Mouse (Mus musculus) heart, embryonic 13.5 days (tissue): ENCODE results near the gene Cd93. TPM values are rescaled to one million over a fixed set of nuclear protein-coding genes. Genes with fewer than 3 reads are reported as not detected.

ENCODE experiments used
- ATAC-seq: fragments of 200-750 bp; cut with Nextera tagmentation; 2 replicates; pipeline ENCODE4 v1.8.0; 2017; ENCODE audit warnings: moderate TSS enrichment; ENCODE audit not compliant: insufficient number of reproducible peaks, low FRiP score, low TSS enrichment; ENCODE audit errors: extremely low read depth
- H3K27ac ChIP-seq: fragments of 300-500 bp; sonication (generic); replicated peaks from 2 replicates; pipeline ENCODE4 v1.5.1; 2015; ENCODE audit warnings: moderate library complexity, mild to moderate bottlenecking, inconsistent platforms
- H3K27me3 ChIP-seq: fragments of 300-500 bp; sonication (generic); replicated peaks from 2 replicates; pipeline ENCODE4 v1.6.1; 2015; ENCODE audit warnings: mild to moderate bottlenecking, inconsistent platforms
- H3K36me3 ChIP-seq: fragments of 300-500 bp; sonication (generic); 2 replicates; pipeline ENCODE4 v1.6.1; 2015; ENCODE audit warnings: mild to moderate bottlenecking, inconsistent platforms
- H3K4me1 ChIP-seq: fragments of 300-500 bp; sonication (generic); 2 replicates; pipeline ENCODE4 v1.6.1; 2015; ENCODE audit warnings: inconsistent platforms
- H3K4me2 ChIP-seq: fragments of 300-500 bp; sonication (generic); 2 replicates; pipeline ENCODE4 v1.6.1; 2015; ENCODE audit warnings: inconsistent platforms, mild to moderate bottlenecking, moderate library complexity
- H3K4me3 ChIP-seq: fragments of 300-500 bp; sonication (generic); 2 replicates; pipeline ENCODE4 v1.5.1; 2015; ENCODE audit warnings: moderate library complexity, mild to moderate bottlenecking, inconsistent platforms
- H3K9ac ChIP-seq: fragments of 300-500 bp; sonication (generic); 2 replicates; pipeline ENCODE4 v1.6.1; 2015; ENCODE audit warnings: inconsistent platforms, mild to moderate bottlenecking, moderate library complexity
- H3K9me3 ChIP-seq: fragments of 300-500 bp; sonication (generic); 2 replicates; pipeline ENCODE4 v1.6.1; 2016; ENCODE audit warnings: inconsistent platforms
- WGBS: fragments of 180-500 bp; shearing (Covaris S2); methylation state at CpG from one replicate; pipeline ENCODE4 v1.1.7; 2015; ENCODE audit warnings: mixed read lengths; 5-methylcytosine and 5-hydroxymethylcytosine counted together
- polyA plus RNA-seq: library from polyadenylated mRNA; unstranded; fragments of >200 nt; fragmentation: Nextera tagmentation; extraction: Ambion mirVana; gene quantifications from 2 replicates; pipeline ENCODE4 v1.2.1, GENCODE M21; 2015

Cd93 gene
- polyA plus RNA-seq: 24.4 and 25.3 TPM in 2 replicates

- peaks cover 21% of the 10 kb centered on the region for H3K4me1 ChIP-seq
- ATAC-seq: peak; percentile 60; the same call in 1 of the 2 replicates
- H3K36me3 ChIP-seq: no peaks in the 10 kb centered on the region
- WGBS: 23% methylated on average over 13 of the region's 13 CpGs
- peak within 1 kb of the TSS; percentile 52 for H3K4me3 ChIP-seq
- H3K9me3 ChIP-seq: no peaks in the 10 kb centered on the region
- H3K9ac ChIP-seq: peak within 1 kb of the TSS; percentile 81
- peak within 1 kb of the TSS; percentile 91 for H3K27ac ChIP-seq
- peak within 1 kb of the TSS; percentile 61 for H3K4me2 ChIP-seq
- no peaks in the 10 kb centered on the region for H3K27me3 ChIP-seq
Observed at GRCm38 (mm10) chr2:148443249-148443958, at the start of gene Cd93. TSS of gene Cd93 (minus strand) at chr2:148443563.

GRCm38 (mm10) chr2:148492108-148492507 lies 48.7 kb upstream of the Cd93 start:
- 53% methylated on average over 4 of the region's 4 CpGs for WGBS
- Histone ChIP-seq H3K9ac (no peak overlapping the region), H3K4me2 (no peak overlapping the region), H3K9me3 (no peaks in the 10 kb centered on the region), H3K4me1 (peaks cover 11% of the 10 kb centered on the region), H3K4me3 (no peak overlapping the region), H3K36me3 (no peaks in the 10 kb centered on the region), H3K27me3 (no peaks in the 10 kb centered on the region), H3K27ac (no peak overlapping the region)
- no peak for ATAC-seq

GRCm38 (mm10) chr2:148490150-148490549 lies 46.8 kb upstream of the Cd93 start:
- Histone ChIP-seq H3K4me1 (peaks cover 11% of the 10 kb centered on the region), H3K4me2 (peak overlapping the region; percentile 7; the same call in 1 of the 2 replicates), H3K27me3 (no peaks in the 10 kb centered on the region), H3K4me3 (no peak overlapping the region), H3K9me3 (no peaks in the 10 kb centered on the region), H3K9ac (no peak overlapping the region), H3K27ac (peak overlapping the region; percentile 36; the same call in 1 of the 2 replicates), H3K36me3 (no peaks in the 10 kb centered on the region)
- ATAC-seq: no peak
- WGBS: 16% methylated on average over 6 of the region's 6 CpGs

DNA sequence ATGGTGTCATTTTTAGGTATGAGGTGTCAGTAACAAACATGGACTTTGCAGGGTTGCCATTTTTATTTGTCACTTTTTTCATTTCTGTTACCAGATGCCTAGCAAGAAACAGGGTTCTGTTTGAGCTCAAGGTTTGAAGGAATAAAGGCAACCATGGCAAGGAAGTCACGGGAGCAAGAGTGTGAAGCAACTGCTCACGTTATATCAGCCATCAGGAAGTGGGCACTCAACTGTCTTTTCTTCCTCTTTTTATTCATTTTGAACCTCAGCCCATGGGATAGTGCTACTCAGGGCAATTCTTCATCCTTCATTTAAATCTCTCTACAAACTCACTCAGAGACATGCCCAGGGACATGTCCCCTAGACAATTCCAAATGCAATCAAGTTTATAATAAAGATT lies 45.5 kb upstream of the Cd93 start:
- H3K36me3 ChIP-seq: no peaks in the 10 kb centered on the region
- ATAC-seq: no peak
- H3K27me3 ChIP-seq: no peaks in the 10 kb centered on the region
- H3K4me1 ChIP-seq: peaks cover 11% of the 10 kb centered on the region
- WGBS: 73% methylated on average over 2 of the region's 2 CpGs
- H3K4me2 ChIP-seq: no peak overlapping the region
- H3K9ac ChIP-seq: no peak overlapping the region
- no peaks in the 10 kb centered on the region for H3K9me3 ChIP-seq
- H3K4me3 ChIP-seq: no peak overlapping the region
- H3K27ac ChIP-seq: no peak overlapping the region

GRCm38 (mm10) chr2:148485576-148485975 lies 42.2 kb upstream of the Cd93 start:
- Histone ChIP-seq H3K9me3 (no peaks in the 10 kb centered on the region), H3K36me3 (no peaks in the 10 kb centered on the region), H3K4me3 (no peak overlapping the region), H3K9ac (no peak overlapping the region), H3K27me3 (no peaks in the 10 kb centered on the region), H3K4me2 (no peak overlapping the region), H3K4me1 (peaks cover 8% of the 10 kb centered on the region), H3K27ac (no peak overlapping the region)
- 83% methylated on average over 4 of the region's 4 CpGs for WGBS
- ATAC-seq: no peak

DNA sequence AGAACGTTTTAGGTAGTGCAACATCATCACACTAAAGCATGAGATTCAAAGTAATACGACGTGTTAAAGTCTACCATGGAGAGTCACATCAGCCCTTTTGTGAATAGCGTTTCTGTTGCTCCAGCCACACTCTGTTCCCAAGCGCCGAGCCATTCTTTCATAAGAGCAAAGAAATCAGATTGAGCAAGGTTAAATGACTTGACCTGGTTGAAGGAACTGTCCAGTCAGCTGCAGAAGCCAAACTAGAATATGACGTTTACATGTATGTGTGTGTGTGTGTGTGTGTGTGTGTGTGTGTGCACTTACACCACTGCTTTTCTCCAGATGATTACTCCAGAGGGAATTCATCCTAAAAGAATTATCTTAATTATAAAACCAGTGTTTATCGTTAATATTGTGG lies 37.0 kb upstream of the Cd93 start:
- H3K4me2 ChIP-seq: no peak overlapping the region
- no peaks in the 10 kb centered on the region for H3K9me3 ChIP-seq
- no peak overlapping the region for H3K4me3 ChIP-seq
- H3K9ac ChIP-seq: no peak overlapping the region
- 78% methylated on average over 8 of the region's 8 CpGs for WGBS
- no peak overlapping the region for H3K27ac ChIP-seq
- no peaks in the 10 kb centered on the region for H3K27me3 ChIP-seq
- no peaks in the 10 kb centered on the region for H3K36me3 ChIP-seq
- H3K4me1 ChIP-seq: peaks cover 20% of the 10 kb centered on the region
- no peak for ATAC-seq

- Histone ChIP-seq H3K36me3 (no peaks in the 10 kb centered on the region), H3K4me2 (no peak overlapping the region), H3K4me3 (no peak overlapping the region), H3K9ac (no peak overlapping the region), H3K27ac (0 out of 2 replicates have a peak overlapping the region, but pooled peaks have one; percentile 29), H3K4me1 (peaks cover 20% of the 10 kb centered on the region), H3K9me3 (no peaks in the 10 kb centered on the region), H3K27me3 (no peaks in the 10 kb centered on the region)
- 19% methylated on average over 3 of the region's 3 CpGs for WGBS
- no peak; the same call in 1 of the 2 replicates for ATAC-seq
Observed at GRCm38 (mm10) chr2:148478141-148478701, 34.9 kb upstream of the Cd93 start.

DNA sequence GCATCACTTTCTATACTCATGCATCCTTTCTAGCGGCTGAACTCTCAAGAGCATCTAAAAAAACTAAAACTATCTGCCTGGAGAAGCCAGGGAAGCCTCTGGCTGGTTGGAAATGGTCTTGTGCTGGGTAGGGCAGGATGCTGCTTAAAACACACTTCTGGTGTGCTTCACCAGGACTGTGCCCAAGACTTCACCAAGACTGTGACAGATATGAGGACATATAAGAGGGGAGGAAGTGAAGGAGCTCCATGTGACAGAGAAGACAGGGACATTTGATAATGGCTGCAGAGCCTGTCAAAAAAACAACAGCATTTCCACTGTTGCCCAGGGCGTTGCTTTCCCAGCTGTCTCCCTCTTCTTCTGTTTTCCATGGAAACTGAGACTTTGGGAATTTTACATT lies 34.0 kb upstream of the Cd93 start:
- Histone ChIP-seq H3K9me3 (no peaks in the 10 kb centered on the region), H3K9ac (no peak overlapping the region), H3K36me3 (no peaks in the 10 kb centered on the region), H3K27me3 (no peaks in the 10 kb centered on the region), H3K4me3 (no peak overlapping the region), H3K4me1 (peaks cover 20% of the 10 kb centered on the region), H3K4me2 (no peak overlapping the region), H3K27ac (peak overlapping the region; percentile 29; the same call in 1 of the 2 replicates)
- ATAC-seq: no peak
- 44% methylated on average over 2 of the region's 2 CpGs for WGBS

- no peak overlapping the region for H3K9ac ChIP-seq
- WGBS: 50% methylated on average over 4 of the region's 4 CpGs
- H3K4me3 ChIP-seq: no peak overlapping the region
- H3K9me3 ChIP-seq: no peaks in the 10 kb centered on the region
- H3K27ac ChIP-seq: no peak overlapping the region
- no peaks in the 10 kb centered on the region for H3K36me3 ChIP-seq
- H3K27me3 ChIP-seq: no peaks in the 10 kb centered on the region
- H3K4me1 ChIP-seq: peaks cover 20% of the 10 kb centered on the region
- no peak for ATAC-seq
- H3K4me2 ChIP-seq: no peak overlapping the region
Observed at GRCm38 (mm10) chr2:148476576-148476975, 33.2 kb upstream of the Cd93 start.

DNA sequence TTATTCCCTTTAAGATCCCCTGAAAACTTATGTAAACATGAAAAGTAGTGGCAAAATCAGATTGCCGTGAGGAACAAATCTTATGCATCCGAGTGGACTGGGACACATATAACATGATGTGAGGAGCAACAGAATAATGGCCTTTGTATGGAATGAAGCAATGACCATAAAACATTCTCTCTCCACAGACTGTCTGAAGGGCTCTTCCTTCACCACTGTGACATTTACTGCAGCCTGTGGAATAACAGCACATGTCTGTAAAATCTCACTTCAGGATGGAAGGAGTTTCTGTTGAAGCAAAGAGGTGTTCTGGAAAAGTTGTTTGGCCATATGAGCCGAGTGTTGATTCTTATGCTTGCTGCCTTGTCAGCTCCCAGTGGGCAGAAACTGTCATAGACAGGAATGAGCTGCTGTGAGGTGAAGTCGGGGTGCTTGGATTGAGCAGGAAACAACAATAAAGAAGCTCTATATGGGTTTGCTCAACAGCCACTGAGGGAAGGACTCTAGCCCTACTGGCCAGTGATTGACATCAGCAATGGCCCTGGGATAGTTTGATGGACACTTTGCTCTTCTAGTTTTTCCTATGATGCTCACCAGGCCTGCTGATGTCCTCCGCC lies 32.6 kb upstream of the Cd93 start:
- Histone ChIP-seq H3K9me3 (no peaks in the 10 kb centered on the region), H3K36me3 (no peaks in the 10 kb centered on the region), H3K4me1 (peaks cover 20% of the 10 kb centered on the region), H3K27me3 (no peaks in the 10 kb centered on the region), H3K4me2 (no peak overlapping the region), H3K4me3 (no peak overlapping the region), H3K27ac (no peak overlapping the region), H3K9ac (no peak overlapping the region)
- 77% methylated on average over 5 of the region's 5 CpGs for WGBS
- ATAC-seq: no peak

DNA sequence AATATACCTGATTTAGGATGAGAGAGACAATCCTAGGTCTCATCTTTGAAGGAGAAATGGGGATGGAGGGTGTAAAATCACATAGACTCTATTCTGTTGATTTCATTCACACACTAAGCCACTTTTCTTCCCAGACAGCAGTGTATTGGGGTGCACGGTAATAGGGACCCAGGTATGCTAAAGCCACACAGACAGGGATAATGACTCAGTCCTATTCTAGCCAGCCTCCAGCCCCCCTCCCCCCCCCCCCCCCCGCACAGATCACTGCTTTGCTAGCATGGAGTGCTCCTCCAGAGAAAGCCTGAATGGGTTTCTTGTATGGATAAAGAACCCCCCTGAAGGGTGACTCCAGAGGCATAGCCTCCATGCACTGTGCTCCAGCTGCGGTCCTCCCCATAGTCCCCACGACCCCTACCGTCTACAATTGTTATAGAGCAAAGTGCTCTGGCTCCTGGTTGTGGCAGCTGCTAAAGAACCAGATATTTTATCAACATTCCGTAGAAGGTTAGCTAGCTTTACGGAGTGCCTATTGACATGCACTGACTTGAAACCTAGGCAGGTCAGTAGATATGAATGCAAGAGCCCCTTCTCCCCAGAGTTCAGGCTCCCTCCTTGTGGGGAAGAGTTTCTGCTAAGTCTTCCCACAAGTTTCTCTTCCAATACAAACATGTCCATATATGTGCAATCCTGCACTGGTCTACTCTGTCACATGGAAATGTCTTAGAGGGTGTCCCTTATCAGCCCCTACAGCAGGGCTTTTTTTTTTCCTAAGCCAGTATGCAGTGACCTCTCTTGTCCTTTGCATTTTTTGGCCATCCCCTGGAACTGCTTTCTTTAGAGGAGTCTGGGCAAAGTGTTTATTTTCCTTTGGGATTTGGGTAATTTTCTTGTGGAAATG lies 26.2 kb upstream of the Cd93 start:
- Histone ChIP-seq H3K9ac (no peak overlapping the region), H3K9me3 (no peaks in the 10 kb centered on the region), H3K4me1 (peaks cover 20% of the 10 kb centered on the region), H3K27ac (peak overlapping the region; percentile 61), H3K27me3 (no peaks in the 10 kb centered on the region), H3K4me2 (peak overlapping the region; percentile 38), H3K4me3 (no peak overlapping the region), H3K36me3 (no peaks in the 10 kb centered on the region)
- peak; percentile 63; the same call in 1 of the 2 replicates for ATAC-seq
- 20% methylated on average over 7 of the region's 7 CpGs for WGBS
